Mouse (Mus musculus) MEL (cell line): ENCODE measurements around the gene Meis3.

ENCODE experiments used
- CHD1 ChIP-seq: IDR thresholded peaks from 2 replicates; pipeline ENCODE4 v1.6.1; 2012; ENCODE audit warnings: low read depth, mild to moderate bottlenecking, inconsistent platforms, low read length, improper control_type of control experiment
- CTCF ChIP-seq, 3 experiments: IDR thresholded peaks in 2 of 3; conservative IDR thresholded peaks in 1 of 3; 2 replicates each; pipeline ENCODE4 v1.5.1; 2011 to 2012; ENCODE audit warnings: low read length in 3 of 3, low read depth in 2 of 3, mild to moderate bottlenecking in 2 of 3, improper control_type of control experiment in 1 of 3, inconsistent platforms in 1 of 3, mixed read lengths in 1 of 3, moderate library complexity in 1 of 3; ENCODE audit not compliant: control insufficient read depth in 1 of 3, insufficient read depth in 1 of 3, poor library complexity in 1 of 3, severe bottlenecking in 1 of 3
- MAX ChIP-seq: IDR thresholded peaks from 2 replicates; pipeline ENCODE4 v1.6.1; 2011; ENCODE audit warnings: low read length, improper control_type of control experiment
- MEF2A ChIP-seq: IDR thresholded peaks from 2 replicates; pipeline ENCODE4 v1.6.1; 2014; ENCODE audit warnings: low read depth, mild to moderate bottlenecking, inconsistent platforms, low read length, improper control_type of control experiment; ENCODE audit not compliant: poor library complexity, insufficient replicate concordance, severe bottlenecking; ENCODE audit errors: extremely low read depth
- MYC ChIP-seq: IDR thresholded peaks from 2 replicates; pipeline ENCODE4 v1.6.1; 2011; ENCODE audit warnings: low read depth, mild to moderate bottlenecking, low read length, improper control_type of control experiment, moderate library complexity
- POLR2A ChIP-seq, 2 experiments: IDR thresholded peaks; 2 replicates each; pipeline ENCODE4 v1.6.1; 2011 to 2012; ENCODE audit warnings: low read length in 2 of 2, mild to moderate bottlenecking in 2 of 2, control low read depth in 1 of 2, improper control_type of control experiment in 1 of 2, low read depth in 1 of 2, moderate library complexity in 1 of 2; ENCODE audit not compliant: control insufficient read depth in 1 of 2, insufficient read depth in 1 of 2, poor library complexity in 1 of 2
- ZNF384 ChIP-seq: IDR thresholded peaks from 2 replicates; pipeline ENCODE4 v1.6.1; 2012; ENCODE audit warnings: low read depth, mild to moderate bottlenecking, inconsistent platforms, low read length, improper control_type of control experiment

DNA sequence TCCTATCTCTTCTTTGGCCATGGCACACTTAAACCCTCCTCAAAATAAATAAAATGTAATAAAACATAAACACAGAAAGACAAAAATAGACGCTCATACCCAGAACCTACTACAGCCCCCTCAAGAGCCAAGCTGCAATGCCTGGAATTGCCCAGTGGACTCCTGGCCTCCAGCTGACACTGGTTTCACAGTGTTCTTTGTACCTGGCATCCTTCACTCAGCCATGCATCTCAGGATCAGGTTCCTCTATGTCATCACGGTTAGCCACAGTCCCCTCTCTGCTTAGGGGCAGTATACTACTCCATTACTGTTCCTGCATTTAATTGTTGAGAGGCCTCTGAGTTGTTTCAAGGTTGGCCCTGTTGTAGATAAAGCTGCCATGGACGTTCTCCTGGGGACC is 42.0 kb upstream of the Meis3 start:
- TF ChIP-seq POLR2A (IDR thresholded peaks at IDR 0.05; ENCODE audit: control insufficient read depth in 1 of 2, insufficient read depth in 1 of 2, low read depth in 1 of 2, low read length in 2 of 2, poor library complexity in 1 of 2) (no peak), CTCF (IDR thresholded peaks at IDR 0.05 in 2 of 3, conservative IDR thresholded peaks at IDR 0.05 in 1 of 3; ENCODE audit: control insufficient read depth in 1 of 3, insufficient read depth in 1 of 3, low read depth in 2 of 3, low read length in 3 of 3, poor library complexity in 1 of 3, severe bottlenecking in 1 of 3) (no peak), CHD1 (no peak), MEF2A (no peak), MYC (no peak), ZNF384 (no peak), MAX (no peak)
